Comparison of ENCODE assay signal across 15 mouse cellular contexts in genomic region chr17:80426901-80427300, GRCm38 (mm10). TPM values are rescaled to one million over a fixed set of nuclear protein-coding genes. Genes with fewer than 3 reads are reported as not detected.
A peak's percentile ranks its signal among the peaks of the same experiment; 100 is the strongest.
DNase-seq lines count a peak whose midpoint lies in the region; ATAC-seq and TF ChIP-seq lines count a peak whose summit lies in the region.
"Had no signal": no experiment of that assay in that cellular context is flagged by ENCODE, and none has a peak within 500 bp of the region (broad histone marks: within the 10 kb centered on the region; RNA-seq: fewer than 3 reads in every experiment).

No protein-coding gene starts in this region.

- intact Hi-C loops in left cerebral cortex, postnatal 4 days (cut with DNase I), result no loop called here

- H3K4me1 ChIP-seq in heart, embryonic 12.5 days (replicated peaks), result peaks cover 17% of the 10 kb centered on the region; the same call in 1 of the 2 replicates
- H3K4me1 ChIP-seq in heart, postnatal 0 days (ENCODE audit: control insufficient read depth, insufficient read depth), result 0 out of 2 replicates have a peak, but pooled peaks cover 3% of the 10 kb centered on the region

- H3K4me3 ChIP-seq in heart, embryonic 12.5 days, result no peak overlapping the region
- no peak overlapping the region for H3K4me3 ChIP-seq in heart, postnatal 0 days (ENCODE audit: low read depth, low read length)
- H3K4me3 ChIP-seq: erythroblast, embryonic 14.5 days had no signal

- TF ChIP-seq CTCF in heart, postnatal 0 days (IDR thresholded peaks at IDR 0.05; ENCODE audit: low read depth), result no peak

- no peak for TF ChIP-seq EP300 in heart, postnatal 0 days (IDR thresholded peaks at IDR 0.05; ENCODE audit: low read depth)

- WGBS in heart, embryonic 12.5 days, result 75% methylated on average over 5 of the region's 5 CpGs
- 43% methylated on average over 5 of the region's 5 CpGs for WGBS in heart, postnatal 0 days

- no peaks in the 10 kb centered on the region for H3K27me3 ChIP-seq in heart, embryonic 12.5 days (replicated peaks)
- no peaks in the 10 kb centered on the region for H3K27me3 ChIP-seq in heart, postnatal 0 days (ENCODE audit: control insufficient read depth, insufficient read depth, low read length)

- H3K27ac ChIP-seq in heart, embryonic 12.5 days (ENCODE audit: poor library complexity, severe bottlenecking), result no peak overlapping the region
- H3K27ac ChIP-seq in heart, postnatal 0 days (ENCODE audit: low read depth), result 0 out of 2 replicates have a peak overlapping the region, but pooled peaks have one; percentile 47
- H3K27ac ChIP-seq: liver, embryonic 14.5 days had no signal

- H3K9ac ChIP-seq in heart, embryonic 12.5 days, result no peak overlapping the region
- no peak overlapping the region for H3K9ac ChIP-seq in heart, postnatal 0 days (replicated peaks; ENCODE audit: low read depth, low read length)
- H3K9ac ChIP-seq: liver, embryonic 14.5 days had no signal

- H3K4me2 ChIP-seq in heart, embryonic 12.5 days, result no peak overlapping the region
- H3K4me2 ChIP-seq in heart, postnatal 0 days (ENCODE audit: low read depth, low read length), result no peak overlapping the region

- DNase-seq in heart, adult 11 months, result peak; percentile 93
- peak; percentile 25 for DNase-seq in left cerebral cortex, adult 11 months (ENCODE audit: low spot score)
- no peak for DNase-seq in left cerebral cortex, postnatal 4 days
- DNase-seq in heart, postnatal 0 days (ENCODE audit: low spot score), result no peak
- DNase-seq in right cerebral cortex, postnatal 10 days (ENCODE audit: low spot score in 2 of 2), result peak; percentile 36 to 51
- no peak for DNase-seq in thymus, postnatal 36 days
- DNase-seq in spleen, postnatal 4 days (ENCODE audit: low spot score in 2 of 2), result no peak
- DNase-seq: layer of hippocampus, postnatal 36 days; thymus, postnatal 4 days had no signal

- peaks cover 17% of the 10 kb centered on the region for H3K36me3 ChIP-seq in heart, embryonic 12.5 days
- peaks cover 19% of the 10 kb centered on the region for H3K36me3 ChIP-seq in heart, postnatal 0 days (replicated peaks; ENCODE audit: control insufficient read depth, insufficient read depth, low read length)

- no peaks in the 10 kb centered on the region for H3K9me3 ChIP-seq in heart, embryonic 12.5 days (replicated peaks)
- no peaks in the 10 kb centered on the region for H3K9me3 ChIP-seq in heart, postnatal 0 days (replicated peaks; ENCODE audit: control insufficient read depth, low read length)

- no peak for ATAC-seq in heart, embryonic 12.5 days (ENCODE audit: insufficient number of reproducible peaks, low FRiP score)
- no peak for ATAC-seq in heart, postnatal 0 days (ENCODE audit: insufficient read depth, low read depth)

RNA-seq across cellular contexts. Expression of gene Sos1, which starts 53.4 kb away (rescaled TPM):
- polyA plus RNA-seq in heart, embryonic 12.5 days (2016; fragmentation: Nextera tagmentation; extraction: Ambion mirVana), result 4.8 and 5.4 TPM in 2 replicates
- total RNA-seq in left cerebral cortex, postnatal 4 days (2021), result 10 to 100 TPM; 43.5 to 45.9 TPM
- total RNA-seq in heart, postnatal 0 days (2014; rRNA removed; ENCODE audit: low replicate concordance), result 2.6 and 6.6 TPM in 2 replicates
- polyA plus RNA-seq in heart, postnatal 0 days (2015; fragmentation: Nextera tagmentation; extraction: Ambion mirVana), result 1.7 and 1.8 TPM in 2 replicates

RNA-seq across cellular contexts. Expression of gene Gm10190, which starts 53.6 kb away (rescaled TPM):
- 1.1 and 2.4 TPM in 2 replicates for polyA plus RNA-seq in heart, embryonic 12.5 days (2016; fragmentation: Nextera tagmentation; extraction: Ambion mirVana)
- 1 to 10 TPM; 1.9 to 2.6 TPM for total RNA-seq in left cerebral cortex, postnatal 4 days (2021)
- not detected in 2 replicates for total RNA-seq in heart, postnatal 0 days (2014; rRNA removed; ENCODE audit: low replicate concordance)
- 0.90 and 1.1 TPM in 2 replicates for polyA plus RNA-seq in heart, postnatal 0 days (2015; fragmentation: Nextera tagmentation; extraction: Ambion mirVana)
- total RNA-seq: megakaryocyte, adult 5-6 weeks; monocyte, adult 5-6 weeks had no signal
- polyA plus RNA-seq: C2C12; erythroblast, embryonic 14.5 days; liver, embryonic 14.5 days had no signal

Comparison
In these comparisons a context has a peak if more than half of its experiments do, and no peak if none do; other contexts are left out.
1. DNase-seq: peak in heart, adult 11 months (single experiment), left cerebral cortex, adult 11 months (single experiment) and right cerebral cortex, postnatal 10 days (2 of 2); none in left cerebral cortex, postnatal 4 days (single experiment), heart, postnatal 0 days (single experiment), thymus, postnatal 36 days (0 of 2) and spleen, postnatal 4 days (0 of 2).